Mouse (Mus musculus) T-helper 2 cell (primary cell): ENCODE results near the gene Tdrd6.

Experiments
- in situ Hi-C: fragments of 300-600 bp; cut with MboI, MseI; formaldehyde crosslinking; loops from one replicate; pipeline ENCODE4 v1.15.1; 2025; ENCODE audit warnings: high pct_unique_total_duplicates

Gene Tdrd6

DNA sequence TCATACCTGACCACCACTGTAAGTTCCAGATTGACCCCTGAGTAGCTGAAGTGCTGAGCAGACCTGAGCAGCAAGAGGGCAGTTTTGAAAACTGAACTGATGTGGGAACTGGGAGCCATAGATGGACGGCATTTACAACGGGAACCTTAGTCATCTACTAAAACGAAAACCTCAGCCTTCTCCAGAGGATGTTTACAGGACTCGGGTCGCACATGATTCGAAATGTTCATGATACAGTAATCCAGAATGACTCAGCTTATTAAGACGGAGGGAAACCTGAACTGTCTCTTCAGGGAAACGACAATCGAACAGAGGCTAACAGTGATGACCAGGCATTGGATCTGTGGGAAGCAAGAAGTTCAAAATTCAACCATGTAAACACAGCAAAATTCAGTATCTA lies 10.9 kb downstream of the Tdrd6 start:
- in situ Hi-C loops = no loop called here

DNA sequence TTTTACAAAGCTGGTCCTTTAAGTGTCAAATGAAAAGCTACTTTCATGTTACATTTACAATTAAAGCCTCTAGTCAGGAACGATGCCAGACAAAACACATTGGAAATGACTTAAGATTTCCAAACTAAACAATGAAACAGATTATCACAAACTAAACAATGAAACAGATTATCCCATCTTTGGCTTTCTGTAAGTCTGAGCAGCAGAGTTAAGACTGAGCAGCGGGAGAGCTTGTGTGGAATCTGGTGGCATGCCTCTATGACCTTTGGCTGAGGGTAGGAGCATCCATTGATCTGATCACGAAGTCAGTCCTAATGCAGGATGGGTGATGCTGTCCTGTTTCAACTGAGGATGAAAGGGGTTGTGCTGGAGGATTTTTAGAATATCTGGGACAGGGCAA lies 17.9 kb downstream of the Tdrd6 start:
- in situ Hi-C loops = loop anchor here (5.0 kb wide), 1 partner anchor 90 kb away; no protein-coding TSS in a partner anchor

DNA sequence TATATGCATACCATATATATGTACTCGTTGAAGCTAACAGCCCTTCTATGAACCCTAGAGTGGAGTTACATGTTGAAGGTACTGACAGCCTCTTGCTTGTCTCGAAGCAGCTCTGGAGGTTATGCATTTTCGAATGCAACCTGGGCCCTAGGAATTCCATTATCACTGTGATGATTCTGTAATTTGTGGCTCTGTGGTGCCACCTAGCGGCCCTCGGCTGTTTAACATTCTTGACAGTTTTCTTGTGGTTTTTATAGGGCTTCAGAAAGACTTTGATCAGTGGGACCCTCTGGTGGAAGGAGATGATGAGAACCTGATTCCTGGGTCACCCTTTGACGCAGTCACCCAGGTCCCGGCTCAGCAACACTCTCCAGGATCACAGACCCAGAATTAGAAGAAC lies 18.5 kb downstream of the Tdrd6 start:
- in situ Hi-C loops = loop anchor here (5.0 kb wide), 1 partner anchor 89 kb away; no protein-coding TSS in a partner anchor

DNA sequence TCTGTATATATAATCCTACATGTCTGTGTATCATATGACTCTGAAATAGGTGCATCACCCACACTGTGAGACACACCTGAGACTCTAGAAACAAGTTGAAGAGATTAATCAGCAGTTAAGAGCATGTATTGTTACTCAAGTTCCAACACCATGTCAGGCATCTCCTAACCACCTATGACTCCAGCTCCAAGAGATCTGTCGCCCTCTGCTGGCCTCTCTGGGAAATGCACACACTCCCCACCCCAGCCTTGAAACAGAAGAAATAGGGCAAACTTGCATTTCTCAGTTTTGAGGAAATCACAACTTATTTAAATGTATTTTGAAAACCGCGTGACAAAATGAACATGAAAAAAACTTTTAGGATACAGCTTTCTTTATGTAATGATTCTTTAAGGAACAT lies 23.4 kb downstream of the Tdrd6 start:
- in situ Hi-C loops = no loop called here

DNA sequence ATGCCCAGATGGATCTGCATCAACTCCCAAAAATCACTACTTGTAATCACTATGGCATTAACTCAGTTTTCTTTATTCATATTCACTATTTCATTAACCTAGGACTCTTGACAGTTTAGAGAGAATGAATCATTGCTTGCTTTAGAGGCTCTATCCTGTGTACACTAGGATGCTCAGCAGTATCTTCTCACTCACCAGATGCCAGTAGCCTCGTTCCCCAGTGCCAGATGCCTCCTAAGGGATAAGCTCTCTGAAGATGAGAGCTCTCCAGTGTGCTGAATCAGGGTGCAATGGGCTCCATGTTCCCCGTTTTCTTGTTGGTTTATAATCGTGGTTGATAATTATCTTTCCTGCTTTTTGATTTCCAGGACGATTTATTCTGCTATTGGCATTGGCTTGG lies 31.4 kb downstream of the Tdrd6 start:
- in situ Hi-C loops = loop anchor here (5.0 kb wide), 1 partner anchor 336 kb away; no protein-coding TSS in a partner anchor

DNA sequence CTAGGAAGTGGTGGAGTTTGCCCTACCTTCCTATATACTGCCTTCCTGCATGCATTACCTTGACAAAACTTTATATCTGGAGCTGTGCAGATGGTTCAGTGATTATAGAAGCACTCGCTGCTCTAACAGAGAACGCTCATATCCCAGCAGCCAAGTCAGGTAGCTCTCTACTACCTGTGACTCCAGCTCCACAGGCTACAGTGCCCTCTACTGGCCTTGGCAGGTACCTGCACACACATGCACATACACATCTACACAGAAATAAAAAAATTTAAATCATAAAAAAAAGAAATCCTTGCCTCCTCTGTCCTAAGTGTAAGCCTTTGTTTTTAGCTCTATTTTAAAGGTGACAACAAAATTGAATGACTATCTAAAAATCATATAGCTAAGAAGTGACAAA lies 32.4 kb downstream of the Tdrd6 start:
- in situ Hi-C loops = loop anchor here (5.0 kb wide), 1 partner anchor 335 kb away; no protein-coding TSS in a partner anchor

DNA sequence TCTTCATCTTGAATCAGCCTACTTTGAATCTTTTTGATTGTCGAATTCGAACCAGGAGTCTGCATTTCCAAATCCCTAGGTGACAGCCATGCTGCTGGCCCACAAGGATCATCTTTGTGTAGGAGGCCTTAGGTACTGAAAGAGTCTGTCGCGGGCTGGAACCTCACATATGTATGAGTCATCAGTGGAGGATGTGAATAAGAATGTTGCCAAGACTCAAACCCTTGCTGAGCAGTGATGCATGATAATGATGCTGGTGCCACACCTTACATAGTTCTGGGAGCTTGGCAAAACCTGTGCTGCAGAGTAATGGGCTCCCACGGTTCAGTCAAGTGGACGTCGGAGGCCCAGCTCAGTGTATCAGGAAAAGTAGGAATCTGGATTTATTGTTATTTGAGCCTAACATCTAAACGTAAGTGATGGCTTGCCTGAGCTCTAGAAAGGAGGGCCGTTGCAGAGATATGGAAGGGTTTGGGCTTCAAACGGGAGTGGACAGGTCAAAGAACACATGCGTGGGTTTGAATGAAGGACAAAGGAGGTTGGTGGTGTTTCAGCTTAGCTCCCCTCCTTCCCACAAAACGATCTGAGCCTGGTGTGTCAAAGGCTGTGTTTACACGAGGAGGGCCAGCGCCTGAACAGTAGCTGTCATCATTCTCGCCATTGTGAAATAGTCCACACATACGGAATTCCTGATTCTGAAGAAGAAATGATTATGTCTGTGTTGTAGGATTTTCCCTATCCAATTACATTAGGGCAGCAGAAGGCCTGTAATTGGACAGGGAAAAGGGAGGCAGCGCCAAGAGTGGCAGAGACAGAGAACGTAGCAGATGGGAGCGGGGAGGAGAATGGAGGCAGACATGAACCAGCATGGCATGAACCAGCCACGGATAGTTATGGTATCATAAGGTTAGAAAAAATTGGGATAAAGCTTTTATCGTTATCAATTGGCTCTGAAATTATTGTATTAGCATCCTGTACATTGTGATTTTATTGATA lies 37.5 kb downstream of the Tdrd6 start:
- in situ Hi-C loops = no loop called here

DNA sequence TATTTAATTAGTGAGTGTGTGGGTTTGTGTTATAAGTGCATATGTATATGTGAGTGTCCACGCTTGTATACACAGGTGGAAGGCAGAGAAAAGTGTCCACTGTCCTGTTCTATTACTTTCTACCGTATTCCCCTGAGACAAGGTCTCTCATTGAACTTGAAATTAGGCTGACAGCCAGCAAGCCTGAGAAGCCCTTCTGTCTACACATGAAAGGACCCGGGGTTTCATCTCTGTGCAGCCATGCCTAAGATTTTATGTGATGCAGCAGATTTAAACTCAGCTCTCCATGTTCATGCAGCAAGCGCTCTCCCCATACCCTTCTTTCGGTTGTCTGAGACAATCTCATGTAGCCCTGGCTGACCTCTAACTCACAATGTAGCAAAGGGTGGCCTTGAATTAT lies 39.6 kb downstream of the Tdrd6 start:
- in situ Hi-C loops = no loop called here

DNA sequence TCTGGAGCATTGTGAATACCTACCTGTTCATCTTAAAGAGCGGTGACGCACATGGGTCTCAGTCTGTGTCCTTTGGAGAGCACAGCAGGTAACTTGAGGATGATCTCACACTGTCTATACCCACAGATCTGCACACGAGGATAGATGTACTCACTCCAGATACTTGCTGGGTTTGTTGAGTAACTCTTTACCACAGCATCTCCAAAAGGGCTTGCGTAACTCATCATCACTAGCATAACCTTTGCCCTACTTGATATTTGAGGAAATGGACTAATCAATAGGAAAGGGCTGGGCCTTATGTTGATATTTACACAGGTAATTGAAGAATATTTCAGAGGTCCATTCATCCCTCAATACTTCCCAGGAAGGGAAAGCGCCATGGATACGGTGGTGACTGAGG lies 40.3 kb downstream of the Tdrd6 start:
- in situ Hi-C loops = no loop called here

DNA sequence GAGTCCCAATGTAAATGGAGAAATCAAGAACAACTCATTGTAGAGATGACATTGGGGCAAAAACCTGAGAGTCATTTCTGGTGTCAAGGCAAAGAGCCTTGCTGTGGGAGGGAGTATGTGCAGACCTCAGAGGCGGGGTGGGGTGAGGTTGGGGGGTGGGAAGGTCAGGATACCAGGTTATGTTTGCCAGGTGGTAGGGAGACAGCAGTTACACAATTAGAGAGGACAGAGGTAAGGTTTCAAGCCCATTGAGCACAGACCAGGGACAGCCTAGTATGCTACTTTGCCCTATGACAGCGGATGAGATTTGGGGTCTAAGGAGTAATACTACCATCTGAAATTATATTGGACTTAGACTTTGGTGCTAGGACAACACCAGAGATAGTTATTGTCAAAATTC lies 42.8 kb downstream of the Tdrd6 start:
- in situ Hi-C loops = no loop called here

DNA sequence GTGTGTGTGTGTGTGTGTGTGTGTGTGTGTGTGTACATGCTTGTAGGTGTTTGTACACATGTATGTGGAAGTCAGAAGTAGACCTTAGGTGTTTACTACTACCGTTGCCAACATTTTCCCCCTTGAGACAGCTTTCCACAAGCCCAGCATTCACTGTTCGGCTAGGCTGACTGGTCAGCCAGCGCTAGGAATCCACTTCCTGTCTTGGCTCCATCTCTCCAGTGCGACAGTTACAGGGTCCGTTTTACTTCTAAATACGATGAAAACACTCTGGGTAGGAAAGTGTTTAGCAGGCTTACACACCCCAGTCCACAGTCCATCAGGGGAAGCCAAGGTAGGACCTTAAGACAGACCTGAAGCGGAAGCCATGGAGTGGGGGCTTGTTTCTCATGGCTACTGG lies 45.3 kb downstream of the Tdrd6 start:
- in situ Hi-C loops = no loop called here

DNA sequence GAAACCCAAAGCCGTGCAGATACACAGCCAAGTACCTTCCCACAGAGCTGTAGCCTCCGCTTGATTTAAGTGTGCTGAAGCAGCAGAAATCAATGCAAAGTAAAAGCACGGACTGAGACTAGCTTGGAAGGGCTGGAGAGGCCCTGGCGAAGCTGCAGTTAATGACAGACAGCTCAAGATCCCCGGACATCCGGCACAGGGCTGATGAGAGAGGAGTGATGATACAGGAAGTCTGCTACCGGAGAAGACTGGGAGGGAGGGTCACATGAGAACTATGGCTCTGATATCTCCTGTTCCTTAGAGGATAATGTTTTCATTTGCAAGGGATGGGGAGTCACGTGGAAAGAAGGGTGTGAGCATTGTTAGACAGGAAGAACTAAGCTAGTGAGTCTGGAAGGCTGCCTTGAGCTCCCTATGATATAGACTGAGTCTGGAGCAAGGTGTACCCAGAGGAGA lies 49.1 kb downstream of the Tdrd6 start:
- in situ Hi-C loops = no loop called here

DNA sequence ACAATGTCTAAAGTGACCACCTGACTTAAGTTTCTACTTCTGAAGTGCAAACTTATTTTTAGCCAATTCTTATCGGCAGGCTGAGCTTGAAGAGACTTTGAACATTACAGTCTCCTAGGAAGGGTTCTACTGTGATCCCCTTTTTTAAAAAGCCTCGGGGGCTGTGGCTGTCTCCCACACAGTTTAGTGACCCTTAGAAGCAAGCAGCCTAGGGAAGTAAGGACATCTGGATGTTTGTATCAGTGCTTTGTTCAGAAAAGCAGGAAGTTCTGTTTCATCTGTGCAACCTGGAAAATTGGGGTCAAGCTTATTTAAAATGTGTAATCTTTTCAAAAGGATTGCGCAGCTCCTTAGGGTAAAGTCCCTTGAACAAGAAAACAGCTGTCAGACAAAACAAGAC lies 49.6 kb downstream of the Tdrd6 start:
- in situ Hi-C loops = no loop called here

DNA sequence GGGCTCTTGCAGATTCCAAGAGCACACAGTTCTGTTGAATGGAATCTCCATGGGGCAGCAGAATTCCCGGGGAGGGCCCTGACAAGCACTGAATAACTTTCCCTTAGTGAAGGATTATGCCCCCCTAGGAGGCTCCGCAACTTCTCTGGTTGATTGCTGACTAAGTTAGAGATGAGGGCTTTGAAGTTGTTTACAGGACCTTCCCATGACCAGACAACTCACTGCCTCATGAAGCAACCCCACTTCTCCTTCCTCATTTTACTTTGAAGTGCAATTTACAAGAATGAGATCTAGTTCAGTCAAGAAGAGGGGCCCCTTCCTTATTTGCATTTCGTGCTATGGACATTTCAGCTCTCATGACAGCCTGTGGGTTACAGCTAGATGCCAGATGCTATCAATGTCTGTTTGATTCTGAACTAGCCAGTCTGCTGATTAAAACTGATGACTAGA lies 56.5 kb downstream of the Tdrd6 start:
- in situ Hi-C loops = no loop called here

DNA sequence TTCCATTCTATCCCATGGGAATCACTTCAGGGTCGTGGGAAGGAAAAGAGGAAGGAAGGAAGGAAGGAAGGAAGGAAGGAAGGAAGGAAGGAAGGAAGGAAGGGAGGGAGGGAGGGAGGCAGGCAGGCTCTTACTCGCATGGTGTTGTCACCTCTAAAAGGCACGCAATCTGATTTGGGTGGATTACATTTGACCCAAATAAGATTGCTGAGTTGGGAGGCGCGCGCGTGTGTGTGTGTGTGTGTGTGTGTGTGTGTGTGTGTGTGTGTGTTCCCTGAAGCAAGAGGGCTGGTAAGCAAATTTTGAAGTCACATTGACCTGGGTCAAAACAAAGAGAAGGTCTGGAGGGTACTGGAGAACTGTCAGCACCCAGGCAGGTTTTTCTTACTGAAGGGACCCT lies 60.8 kb downstream of the Tdrd6 start:
- in situ Hi-C loops = no loop called here

DNA sequence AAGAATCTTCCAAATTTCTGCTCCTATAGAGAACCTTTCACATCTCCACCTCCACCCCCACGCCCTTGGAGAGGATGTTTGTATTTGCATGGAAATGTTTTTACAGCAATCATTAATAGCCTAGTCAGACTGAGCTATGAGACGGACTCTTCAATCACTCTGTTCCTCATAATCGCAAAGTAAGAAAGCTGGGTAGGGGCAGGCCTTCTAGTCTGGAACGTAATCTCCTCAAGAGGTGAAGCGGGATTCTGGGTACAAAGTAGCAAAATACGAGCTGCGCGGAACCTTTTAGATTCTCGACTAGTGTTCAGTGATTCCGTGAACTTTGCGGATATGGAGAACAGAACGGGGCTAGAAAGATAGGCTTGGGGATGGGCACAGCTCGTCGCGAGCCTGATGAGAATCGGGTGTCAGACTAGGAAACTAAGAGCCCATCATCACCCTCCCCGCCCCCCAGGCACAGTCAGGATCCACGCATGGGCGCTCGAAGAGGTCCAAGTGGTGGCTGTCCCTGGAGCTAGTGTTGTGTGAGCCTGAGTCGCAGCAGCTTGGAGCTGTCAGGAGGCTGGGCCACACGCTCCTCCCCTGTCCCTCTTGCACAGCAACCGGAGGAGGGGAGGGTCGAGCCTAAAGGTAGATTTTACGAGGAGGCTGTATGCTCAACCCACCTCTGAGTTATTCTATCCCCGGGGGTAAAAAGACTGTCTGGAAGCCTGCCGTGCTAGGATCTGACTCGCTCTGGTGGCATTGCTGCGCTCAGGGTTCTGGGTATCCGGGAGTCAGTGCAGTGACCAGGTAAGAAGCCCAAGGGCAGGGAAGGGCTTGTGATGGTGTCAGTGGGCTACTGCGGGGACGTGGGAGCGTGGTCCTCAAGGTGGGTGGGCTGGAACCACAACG lies 61.9 kb downstream of the Tdrd6 start, which contains the start of gene Pla2g7:
Pla2g7 (plus strand) TSS at position 107 of the 897 bp plus-strand sequence.
- in situ Hi-C loops = no loop called here

DNA sequence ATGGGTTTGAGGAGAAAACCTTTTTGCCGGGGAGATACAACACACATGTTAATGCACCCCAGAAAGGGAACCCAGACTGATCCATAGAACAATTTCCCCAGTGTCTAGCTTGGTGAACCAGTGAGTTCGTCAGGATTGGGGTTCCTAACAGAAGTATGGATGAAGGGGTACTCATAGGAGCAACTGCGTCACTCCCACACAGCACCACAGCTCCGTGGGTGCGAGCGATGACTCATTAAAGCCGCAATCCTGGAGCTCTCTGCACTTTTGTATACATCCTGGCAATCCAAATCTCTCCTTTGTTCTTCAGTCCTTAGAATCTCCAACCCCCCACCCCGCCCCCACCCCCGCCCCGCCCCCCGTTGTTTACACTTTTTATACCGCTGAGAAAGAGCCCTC lies 62.5 kb downstream of the Tdrd6 start:
- in situ Hi-C loops = no loop called here
